Mouse (Mus musculus) heart, adult 2 months (tissue): ENCODE results near the gene Mrpl38.

Experiments used
- CTCF ChIP-seq: fragments of 200-600 bp; IDR thresholded peaks from 2 replicates; pipeline ENCODE4 v1.8.1; 2022; ENCODE audit warnings: antibody characterized with exemption, mild to moderate bottlenecking, moderate library complexity
- POLR2A ChIP-seq: fragments of 200-500 bp; IDR thresholded peaks from 2 replicates; pipeline ENCODE4 v1.6.1; 2011; ENCODE audit warnings: mild to moderate bottlenecking, low read depth, low read length, control low read depth; ENCODE audit not compliant: insufficient read depth

GRCm38 (mm10) chr11:116148761-116149221 lies 10.1 kb upstream of the Mrpl38 start:
- TF ChIP-seq POLR2A: no peak
- TF ChIP-seq CTCF: no peak
